Mouse (Mus musculus): Measurements from ENCODE around the gene Naa35.

GRCm38 (mm10) chr13:59667763-59668162, 82.7 kb downstream of the Naa35 start:
- TF ChIP-seq POLR2A (IDR thresholded peaks at IDR 0.05; ENCODE audit: extremely low read depth, insufficient read depth, low read length): no peak
- TF ChIP-seq CTCF (IDR thresholded peaks at IDR 0.05; ENCODE audit: extremely low read depth, insufficient read depth, low read length): no peak
